ENCODE assay signal across 39 mouse cellular contexts in genomic region chr6:142838501-142838900, GRCm38 (mm10). TPM values are rescaled to one million over a fixed set of nuclear protein-coding genes. Genes with fewer than 3 reads are reported as not detected.
"Had no signal": no experiment of that assay in that cellular context is flagged by ENCODE, and none has a peak within 500 bp of the region (broad histone marks: within the 10 kb centered on the region; RNA-seq: fewer than 3 reads in every experiment).

No protein-coding gene starts in this region.

- H3K4me2 ChIP-seq: limb, embryonic 12.5 days; limb, embryonic 13.5 days; limb, embryonic 15.5 days; liver, embryonic 11.5 days; liver, embryonic 12.5 days; liver, embryonic 13.5 days; liver, embryonic 15.5 days; lung, embryonic 14.5 days; lung, embryonic 15.5 days; midbrain, embryonic 12.5 days; midbrain, embryonic 13.5 days; midbrain, embryonic 15.5 days; neural tube, embryonic 12.5 days; neural tube, embryonic 13.5 days had no signal

- H3K36me3 ChIP-seq: limb, embryonic 10.5 days; limb, embryonic 12.5 days; limb, embryonic 13.5 days; limb, embryonic 15.5 days; liver, embryonic 12.5 days; liver, embryonic 13.5 days; liver, embryonic 15.5 days; lung, embryonic 15.5 days; midbrain, embryonic 10.5 days; midbrain, embryonic 12.5 days; midbrain, embryonic 13.5 days; midbrain, embryonic 15.5 days; neural tube, embryonic 12.5 days; neural tube, embryonic 13.5 days had no signal

- H3K4me3 ChIP-seq: limb, embryonic 10.5 days; limb, embryonic 12.5 days; limb, embryonic 13.5 days; limb, embryonic 15.5 days; liver, embryonic 12.5 days; liver, embryonic 13.5 days; liver, embryonic 15.5 days; lung, embryonic 15.5 days; megakaryocyte, embryonic 14.5 days; midbrain, embryonic 10.5 days; midbrain, embryonic 12.5 days; midbrain, embryonic 13.5 days; midbrain, embryonic 15.5 days; myocyte; neural tube, embryonic 12.5 days; neural tube, embryonic 13.5 days had no signal

- ATAC-seq: liver, embryonic 12.5 days; liver, postnatal 0 days; lung, postnatal 0 days; midbrain, embryonic 13.5 days; midbrain, embryonic 15.5 days; midbrain, embryonic 16.5 days had no signal

- H3K27ac ChIP-seq: limb, embryonic 10.5 days; limb, embryonic 12.5 days; limb, embryonic 13.5 days; limb, embryonic 15.5 days; liver, embryonic 12.5 days; liver, embryonic 13.5 days; liver, embryonic 14.5 days; liver, embryonic 15.5 days; lung, embryonic 15.5 days; macrophage; midbrain, embryonic 10.5 days; midbrain, embryonic 12.5 days; midbrain, embryonic 13.5 days; midbrain, embryonic 15.5 days; neural tube, embryonic 12.5 days; neural tube, embryonic 13.5 days had no signal

- H3K9ac ChIP-seq: limb, embryonic 12.5 days; limb, embryonic 13.5 days; limb, embryonic 15.5 days; liver, embryonic 12.5 days; liver, embryonic 13.5 days; liver, embryonic 14.5 days; liver, embryonic 15.5 days; liver, postnatal 0 days; lung, embryonic 14.5 days; lung, embryonic 15.5 days; midbrain, embryonic 12.5 days; midbrain, embryonic 13.5 days; midbrain, embryonic 15.5 days; neural tube, embryonic 12.5 days; neural tube, embryonic 13.5 days had no signal

- H3K27me3 ChIP-seq: limb, embryonic 12.5 days; limb, embryonic 13.5 days; limb, embryonic 15.5 days; liver, embryonic 12.5 days; liver, embryonic 13.5 days; liver, embryonic 15.5 days; lung, embryonic 15.5 days; midbrain, embryonic 12.5 days; midbrain, embryonic 13.5 days; midbrain, embryonic 15.5 days; neural tube, embryonic 12.5 days; neural tube, embryonic 13.5 days had no signal

- H3K4me1 ChIP-seq: limb, embryonic 10.5 days; limb, embryonic 12.5 days; liver, embryonic 12.5 days; liver, embryonic 13.5 days; liver, embryonic 15.5 days; lung, embryonic 15.5 days; megakaryocyte, embryonic 14.5 days had no signal

- H3K9me3 ChIP-seq: limb, embryonic 10.5 days; limb, embryonic 12.5 days; limb, embryonic 13.5 days; limb, embryonic 15.5 days; liver, embryonic 12.5 days; liver, embryonic 13.5 days; liver, embryonic 15.5 days; lung, embryonic 15.5 days; megakaryocyte, embryonic 14.5 days; midbrain, embryonic 10.5 days; midbrain, embryonic 12.5 days; midbrain, embryonic 13.5 days; midbrain, embryonic 15.5 days; neural tube, embryonic 12.5 days; neural tube, embryonic 13.5 days had no signal

- DNase-seq: left cerebral cortex, postnatal 4 days; liver; liver, embryonic 13.5 days; liver, postnatal 0 days; lung, adult 18-20 months; lung, adult 2 months; lung, embryonic 14.5 days; lung, postnatal 10 days; lung, postnatal 14 days; lung, postnatal 36 days; lung, postnatal 4 days; midbrain, embryonic 14.5 days had no signal

RNA-seq across cellular contexts. Expression of gene Sult6b2, which starts 34.2 kb away (rescaled TPM):
- total RNA-seq: liver, adult 2 months; megakaryocyte progenitor cell, adult 5-6 weeks; megakaryocyte, adult 5-6 weeks; megakaryocyte-erythroid progenitor cell, adult 5-6 weeks; monocyte, adult 5-6 weeks had no signal
- polyA plus RNA-seq: limb, embryonic 10.5 days; limb, embryonic 11.5 days; limb, embryonic 12.5 days; limb, embryonic 13.5 days; liver, adult 2 months; liver, embryonic 12.5 days; liver, embryonic 13.5 days; liver, embryonic 14.5 days; liver, postnatal 0 days; lung, adult 2 months; lung, embryonic 14.5 days; lung, embryonic 15.5 days; lung, embryonic 16.5 days; lung, postnatal 0 days; macrophage; midbrain, embryonic 10.5 days; midbrain, embryonic 12.5 days; midbrain, embryonic 14.5 days; myocyte had no signal
